Mouse (Mus musculus) kidney, adult 11 months (tissue): ENCODE measurements at regions not wholly inside any gene's neighbourhood (a gene's known extent, or its start where the extent isn't known, plus 50 kb on each side); places are given as distances from the start of the nearest gene placed in this dataset.

ENCODE experiments used
- DNase-seq: peaks from one replicate; pipeline ENCODE4 v3.0.0; 2022

GRCm38 (mm10) chr13:84771956-84772355, 417.3 kb upstream of the Ccnh start:
- DNase-seq: no peak

- DNase-seq: no peak
Measured at GRCm38 (mm10) chr13:84783017-84783937, 405.9 kb upstream of the Ccnh start.

- DNase-seq: no peak
Measured at GRCm38 (mm10) chr13:84804241-84804980, 384.8 kb upstream of the Ccnh start.

- DNase-seq: no peak
Measured at GRCm38 (mm10) chr13:84805190-84805589, 384.0 kb upstream of the Ccnh start.

- no peak for DNase-seq
Measured at GRCm38 (mm10) chr13:84809605-84810004, 379.6 kb upstream of the Ccnh start.
